Mouse (Mus musculus) neural tube, embryonic 12.5 days (tissue): ENCODE data around the gene Abraxas1. TPM values are rescaled to one million over a fixed set of nuclear protein-coding genes. Genes with fewer than 3 reads are reported as not detected.

Experiments used
- ATAC-seq: fragments of 200-750 bp; cut with Nextera tagmentation; 2 replicates; pipeline ENCODE4 v1.8.0; 2017; ENCODE audit warnings: low read depth, mild to moderate bottlenecking, moderate TSS enrichment, moderate library complexity; ENCODE audit not compliant: low FRiP score
- H3K27ac ChIP-seq: fragments of 300-500 bp; sonication (generic); 2 replicates; pipeline ENCODE4 v1.5.1; 2016
- H3K27me3 ChIP-seq: fragments of 300-500 bp; sonication (generic); replicated peaks from 2 replicates; pipeline ENCODE4 v1.6.1; 2016; ENCODE audit warnings: mild to moderate bottlenecking
- H3K36me3 ChIP-seq: fragments of 300-500 bp; sonication (generic); 2 replicates; pipeline ENCODE4 v1.6.1; 2016; ENCODE audit warnings: mild to moderate bottlenecking
- H3K4me1 ChIP-seq: fragments of 300-500 bp; sonication (generic); 2 replicates; pipeline ENCODE4 v1.6.1; 2016
- H3K4me2 ChIP-seq: fragments of 300-500 bp; sonication (generic); replicated peaks from 2 replicates; pipeline ENCODE4 v1.6.1; 2016; ENCODE audit warnings: mild to moderate bottlenecking
- H3K4me3 ChIP-seq: fragments of 300-500 bp; sonication (generic); 2 replicates; pipeline ENCODE4 v1.5.1; 2016
- H3K9ac ChIP-seq: fragments of 300-500 bp; sonication (generic); 2 replicates; pipeline ENCODE4 v1.6.1; 2016; ENCODE audit warnings: mild to moderate bottlenecking
- H3K9me3 ChIP-seq: fragments of 300-500 bp; sonication (generic); 2 replicates; pipeline ENCODE4 v1.6.1; 2016; ENCODE audit warnings: mild to moderate bottlenecking
- WGBS: fragments of 180-500 bp; shearing (Covaris S2); methylation state at CpG from one replicate; pipeline ENCODE4 v1.1.7; 2016; 5-methylcytosine and 5-hydroxymethylcytosine counted together
- polyA plus RNA-seq: library from polyadenylated mRNA; unstranded; fragments of >200 nt; fragmentation: Nextera tagmentation; extraction: Ambion mirVana; gene quantifications from 2 replicates; pipeline ENCODE4 v1.2.1, GENCODE M21; 2016

Gene Abraxas1
- polyA plus RNA-seq, 1 experiment from 2014 or later = 21.5 TPM

GRCm38 (mm10) chr5:100760049-100760663 lies 60.6 kb downstream of the Abraxas1 start:
- H3K4me2 ChIP-seq = no peak overlapping the region
- no peak overlapping the region for H3K27ac ChIP-seq
- ATAC-seq = no peak
- H3K9ac ChIP-seq = no peak overlapping the region
- no peaks in the 10 kb centered on the region for H3K4me1 ChIP-seq
- no peaks in the 10 kb centered on the region for H3K27me3 ChIP-seq
- WGBS = 82% methylated on average over 10 of the region's 10 CpGs
- peaks cover 37% of the 10 kb centered on the region for H3K36me3 ChIP-seq
- H3K4me3 ChIP-seq = no peak overlapping the region
- H3K9me3 ChIP-seq = 0 out of 2 replicates have a peak, but pooled peaks cover 5% of the 10 kb centered on the region

- no peak overlapping the region for H3K4me3 ChIP-seq
- H3K9me3 ChIP-seq = 0 out of 2 replicates have a peak, but pooled peaks cover 5% of the 10 kb centered on the region
- no peak for ATAC-seq
- 96% methylated on average over 5 of the region's 5 CpGs for WGBS
- H3K27me3 ChIP-seq = no peaks in the 10 kb centered on the region
- no peak overlapping the region for H3K4me2 ChIP-seq
- H3K4me1 ChIP-seq = 0 out of 2 replicates have a peak, but pooled peaks cover 5% of the 10 kb centered on the region
- H3K27ac ChIP-seq = no peak overlapping the region
- no peak overlapping the region for H3K9ac ChIP-seq
- H3K36me3 ChIP-seq = peaks cover 16% of the 10 kb centered on the region
Measured at GRCm38 (mm10) chr5:100758121-100758520, 62.6 kb downstream of the Abraxas1 start.

Other genes with a start within 250 kb of the Abraxas1 start
- gene Plac8, start 248.7 kb downstream of the Abraxas1 start, polyA plus RNA-seq = 1.2 and 1.9 TPM in 2 replicates
- 47.5 and 52.5 TPM in 2 replicates for gene Coq2, start 145.8 kb downstream of the Abraxas1 start, polyA plus RNA-seq
- gene Hpse, start 101.2 kb downstream of the Abraxas1 start, polyA plus RNA-seq = 0.95 and 1.7 TPM in 2 replicates
- 21.2 and 21.6 TPM in 2 replicates for gene Helq, start 22.4 kb downstream of the Abraxas1 start, polyA plus RNA-seq
- gene Mrps18c, start 22.3 kb downstream of the Abraxas1 start, polyA plus RNA-seq = 168 and 174 TPM in 2 replicates
- 1.9 and 2.2 TPM in 2 replicates for gene Gpat3, start 24.7 kb upstream of the Abraxas1 start, polyA plus RNA-seq